Mouse (Mus musculus): ENCODE measurements around the gene Syap1.
"Not testable (repeated sequence)": the region's sequence is repeated elsewhere in the genome, so short reads cannot be mapped to it uniquely, and the experiment has no call there.

Syap1 gene

GRCm38 (mm10) chrX:162887931-162888511 is at the start of gene Syap1:
Gene Syap1 (minus strand): TSS chrX:162888447.
- DNase-seq (ENCODE audit: low spot score in 2 of 2), result peak; percentile 59 to 71

- no peak for DNase-seq (ENCODE audit: low spot score in 2 of 2)
Observed at GRCm38 (mm10) chrX:162931467-162931866, 43.2 kb upstream of the Syap1 start.

GRCm38 (mm10) chrX:162921487-162922125 is 33.4 kb upstream of the Syap1 start:
- no peak for DNase-seq (ENCODE audit: low spot score in 2 of 2)

GRCm38 (mm10) chrX:162915697-162916096 is 27.4 kb upstream of the Syap1 start:
- DNase-seq (ENCODE audit: low spot score in 2 of 2), result peak; percentile 5 to 44

- DNase-seq (ENCODE audit: low spot score in 2 of 2), result no peak
Observed at GRCm38 (mm10) chrX:162913651-162914050, 25.4 kb upstream of the Syap1 start.

GRCm38 (mm10) chrX:162907554-162907953 is 19.3 kb upstream of the Syap1 start:
- no peak for DNase-seq (ENCODE audit: low spot score in 2 of 2)

GRCm38 (mm10) chrX:162902040-162902734 is 13.9 kb upstream of the Syap1 start:
- peak; percentile 9 to 36 for DNase-seq (ENCODE audit: low spot score in 2 of 2)

GRCm38 (mm10) chrX:162901371-162902039 is 13.3 kb upstream of the Syap1 start:
- DNase-seq (ENCODE audit: low spot score in 2 of 2), result peak in 1 of 2 experiments; percentile 15

GRCm38 (mm10) chrX:162900938-162901337 is 12.7 kb upstream of the Syap1 start, which contains the start of gene Ctps2:
Gene Ctps2 (plus strand): TSS chrX:162901238.
- no peak for DNase-seq (ENCODE audit: low spot score in 2 of 2)

GRCm38 (mm10) chrX:162888575-162889223 is 452 bp upstream of the Syap1 start:
- DNase-seq (ENCODE audit: low spot score in 2 of 2), result not testable (repeated sequence)

- DNase-seq (ENCODE audit: low spot score in 2 of 2), result no peak
Observed at GRCm38 (mm10) chrX:162878236-162878635, 10.0 kb downstream of the Syap1 start.

- DNase-seq (ENCODE audit: low spot score in 2 of 2), result no peak
Observed at GRCm38 (mm10) chrX:162873761-162874160, 14.5 kb downstream of the Syap1 start.

GRCm38 (mm10) chrX:162871734-162872517 is 16.3 kb downstream of the Syap1 start:
- DNase-seq (ENCODE audit: low spot score in 2 of 2), result no peak

- no peak for DNase-seq (ENCODE audit: low spot score in 2 of 2)
Observed at GRCm38 (mm10) chrX:162868294-162868965, 19.8 kb downstream of the Syap1 start.

- no peak for DNase-seq (ENCODE audit: low spot score in 2 of 2)
Observed at GRCm38 (mm10) chrX:162848682-162849081, 39.6 kb downstream of the Syap1 start.

- DNase-seq (ENCODE audit: low spot score in 2 of 2), result no peak
Observed at GRCm38 (mm10) chrX:162845531-162845930, 42.7 kb downstream of the Syap1 start.

GRCm38 (mm10) chrX:162844447-162845100 is 43.7 kb downstream of the Syap1 start:
- DNase-seq (ENCODE audit: low spot score in 2 of 2), result no peak

GRCm38 (mm10) chrX:162832101-162832500 is 56.1 kb downstream of the Syap1 start:
- no peak for DNase-seq (ENCODE audit: low spot score in 2 of 2)

GRCm38 (mm10) chrX:162831542-162831941 is 56.7 kb downstream of the Syap1 start:
- DNase-seq (ENCODE audit: low spot score in 2 of 2), result no peak

GRCm38 (mm10) chrX:162831036-162831435 is 57.2 kb downstream of the Syap1 start:
- DNase-seq (ENCODE audit: low spot score in 2 of 2), result no peak

Measured in frontal cortex, postnatal 10 days (tissue).